Mouse (Mus musculus) kidney, postnatal 0 days (tissue): ENCODE measurements around the gene Prpf8. TPM values are rescaled to one million over a fixed set of nuclear protein-coding genes. Genes with fewer than 3 reads are reported as not detected.

ENCODE experiments used
- ATAC-seq: fragments of 200-750 bp; cut with Nextera tagmentation; replicated peaks from 2 replicates; pipeline ENCODE4 v1.8.0; 2017; ENCODE audit warnings: low read depth, moderate number of reproducible peaks, moderate TSS enrichment, moderate library complexity; ENCODE audit not compliant: low FRiP score
- DNase-seq: peaks from one replicate; pipeline ENCODE4 v3.0.0-alpha.2; 2016; ENCODE audit warnings: low spot score
- H3K27ac ChIP-seq: fragments of 300-500 bp; sonication (generic); 2 replicates; pipeline ENCODE4 v1.5.1; 2014; ENCODE audit warnings: mild to moderate bottlenecking
- H3K27me3 ChIP-seq: fragments of 300-500 bp; sonication (generic); 2 replicates; pipeline ENCODE4 v1.6.1; 2014; ENCODE audit warnings: low read length, mixed read lengths; ENCODE audit not compliant: insufficient read depth
- H3K36me3 ChIP-seq: fragments of 300-500 bp; sonication (generic); 2 replicates; pipeline ENCODE4 v1.6.1; 2014; ENCODE audit warnings: low read length, mixed read lengths; ENCODE audit not compliant: insufficient read depth
- H3K4me1 ChIP-seq: fragments of 300-500 bp; sonication (generic); replicated peaks from 2 replicates; pipeline ENCODE4 v1.6.1; 2014; ENCODE audit warnings: antibody characterized with exemption, low read length, mixed read lengths; ENCODE audit not compliant: insufficient read depth
- H3K4me2 ChIP-seq: fragments of 300-500 bp; sonication (generic); 2 replicates; pipeline ENCODE4 v1.6.1; 2014; ENCODE audit warnings: mild to moderate bottlenecking, low read length, moderate library complexity, mixed read lengths
- H3K4me3 ChIP-seq: fragments of 300-500 bp; sonication (generic); replicated peaks from 2 replicates; pipeline ENCODE4 v1.5.1; 2014; ENCODE audit warnings: low read depth, low read length
- H3K9ac ChIP-seq: fragments of 300-500 bp; sonication (generic); 2 replicates; pipeline ENCODE4 v1.6.1; 2014; ENCODE audit warnings: low read depth, low read length
- H3K9me3 ChIP-seq: fragments of 300-500 bp; sonication (generic); replicated peaks from 2 replicates; pipeline ENCODE4 v1.6.1; 2016; ENCODE audit warnings: low read length, inconsistent platforms, mixed read lengths
- CTCF ChIP-seq: IDR thresholded peaks from 2 replicates; pipeline ENCODE4 v1.5.1; 2016; ENCODE audit warnings: antibody characterized with exemption, low read depth, mild to moderate bottlenecking, moderate library complexity
- WGBS: fragments of 180-500 bp; shearing (Covaris S2); extraction: QIAGEN DNeasy Blood & Tissue Kit; methylation state at CpG from one replicate; pipeline ENCODE4 v1.1.7; 2014; 5-methylcytosine and 5-hydroxymethylcytosine counted together
- polyA plus RNA-seq: library from polyadenylated mRNA; unstranded; fragments of >200 nt; fragmentation: Nextera tagmentation; extraction: Ambion mirVana; gene quantifications from 2 replicates; pipeline ENCODE4 v1.2.1, GENCODE M21; 2015

Gene Prpf8
- polyA plus RNA-seq, 1 experiment from 2014 or later, result 36.6 TPM

DNA sequence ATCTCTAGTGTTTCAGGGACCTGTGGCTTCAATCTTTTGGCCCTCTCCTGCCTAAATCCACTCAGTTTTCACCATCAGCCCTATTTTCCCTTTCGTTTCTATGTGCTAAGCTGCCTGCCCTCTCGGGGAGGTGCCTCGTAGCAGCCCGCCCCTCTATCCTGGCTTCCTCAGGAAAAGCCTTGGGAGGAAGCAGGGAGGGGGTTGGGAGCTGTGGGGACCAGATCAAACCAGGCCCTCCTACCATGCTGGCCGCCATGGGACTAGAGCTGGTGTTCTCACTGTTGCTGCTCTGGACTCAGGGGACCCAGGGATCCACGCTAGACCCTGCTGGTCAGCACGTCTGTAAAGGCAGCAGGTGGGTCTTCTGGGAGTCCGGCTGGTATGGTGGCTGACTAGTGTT is 26.7 kb downstream of the Prpf8 start, which contains the start of gene Scarf1:
Gene Scarf1, plus strand, starts transcription at position 205 of the 400 bp plus-strand sequence.
- Histone ChIP-seq H3K4me3 (peak within 1 kb of the TSS; percentile 24), H3K27ac (peak within 1 kb of the TSS; percentile 31; the same call in 1 of the 2 replicates), H3K9me3 (no peaks in the 10 kb centered on the region), H3K36me3 (peaks cover 15% of the 10 kb centered on the region; the same call in 1 of the 2 replicates), H3K4me1 (peaks cover 11% of the 10 kb centered on the region), H3K9ac (peak within 1 kb of the TSS; percentile 28; the same call in 1 of the 2 replicates), H3K4me2 (peak within 1 kb of the TSS; percentile 45), H3K27me3 (no peaks in the 10 kb centered on the region)
- no peak for TF ChIP-seq CTCF
- DNase-seq (peak; percentile 75), ATAC-seq (no peak)
- WGBS, result 34% methylated on average over 8 of the region's 8 CpGs

- H3K4me3 ChIP-seq, result no peak overlapping the region
- WGBS, result 94% methylated on average over 25 of the region's 25 CpGs
- no peaks in the 10 kb centered on the region for H3K9me3 ChIP-seq
- H3K4me2 ChIP-seq, result no peak overlapping the region
- ATAC-seq, result no peak
- H3K36me3 ChIP-seq, result 0 out of 2 replicates have a peak, but pooled peaks cover 3% of the 10 kb centered on the region
- DNase-seq, result no peak
- no peaks in the 10 kb centered on the region for H3K4me1 ChIP-seq
- H3K9ac ChIP-seq, result no peak overlapping the region
- H3K27me3 ChIP-seq, result no peaks in the 10 kb centered on the region
- no peak for TF ChIP-seq CTCF
- no peak overlapping the region for H3K27ac ChIP-seq
These were observed 28.6 kb downstream of the Prpf8 start for GRCm38 (mm10) chr11:75515186-75515585.

DNA sequence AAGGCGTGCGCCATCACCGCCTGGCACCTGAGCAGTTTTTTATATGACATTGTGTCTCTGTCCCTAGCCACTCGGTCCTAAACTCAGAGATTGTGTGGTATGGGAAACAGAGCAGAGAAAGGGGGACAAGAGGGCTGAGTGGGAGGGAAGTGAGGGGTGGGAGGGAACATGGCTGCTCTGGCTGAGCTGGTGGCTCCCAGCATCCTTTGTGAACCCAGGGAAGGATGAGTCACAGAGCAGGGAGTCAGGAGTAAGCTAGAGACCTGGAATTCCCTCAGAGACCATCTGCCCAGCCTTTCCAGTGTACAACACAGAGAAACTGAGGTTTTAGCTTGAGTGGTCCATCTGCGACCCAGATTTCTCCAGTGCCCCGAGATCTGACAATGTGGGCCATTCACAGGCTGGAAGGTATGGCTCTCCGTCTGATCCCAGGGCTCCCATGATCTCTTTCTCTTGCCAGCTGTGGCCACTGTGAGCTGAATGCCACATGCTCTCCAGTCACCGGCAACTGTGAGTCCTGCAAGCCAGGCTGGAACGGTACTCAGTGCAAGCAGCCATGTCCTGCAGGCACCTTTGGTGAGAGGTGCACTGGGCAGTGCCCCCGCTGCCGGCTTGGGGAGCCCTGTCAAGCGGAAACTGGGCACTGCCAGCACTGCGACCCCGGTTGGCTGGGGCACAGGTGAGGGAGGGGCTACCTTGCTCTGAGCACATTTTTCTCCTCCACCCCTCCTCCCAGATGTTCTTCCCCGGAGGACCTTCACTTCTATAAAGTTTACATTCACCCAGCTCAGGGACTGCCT is 33.4 kb downstream of the Prpf8 start:
- WGBS, result 65% methylated on average over 15 of the region's 15 CpGs
- H3K4me2 ChIP-seq, result no peak overlapping the region
- H3K9ac ChIP-seq, result no peak overlapping the region
- H3K4me3 ChIP-seq, result no peak overlapping the region
- no peak for TF ChIP-seq CTCF
- 0 out of 2 replicates have a peak, but pooled peaks have one; percentile 27 for ATAC-seq
- H3K27ac ChIP-seq, result no peak overlapping the region
- no peaks in the 10 kb centered on the region for H3K4me1 ChIP-seq
- no peaks in the 10 kb centered on the region for H3K9me3 ChIP-seq
- H3K27me3 ChIP-seq, result no peaks in the 10 kb centered on the region
- 0 out of 2 replicates have a peak, but pooled peaks cover 3% of the 10 kb centered on the region for H3K36me3 ChIP-seq
- DNase-seq, result no peak

DNA sequence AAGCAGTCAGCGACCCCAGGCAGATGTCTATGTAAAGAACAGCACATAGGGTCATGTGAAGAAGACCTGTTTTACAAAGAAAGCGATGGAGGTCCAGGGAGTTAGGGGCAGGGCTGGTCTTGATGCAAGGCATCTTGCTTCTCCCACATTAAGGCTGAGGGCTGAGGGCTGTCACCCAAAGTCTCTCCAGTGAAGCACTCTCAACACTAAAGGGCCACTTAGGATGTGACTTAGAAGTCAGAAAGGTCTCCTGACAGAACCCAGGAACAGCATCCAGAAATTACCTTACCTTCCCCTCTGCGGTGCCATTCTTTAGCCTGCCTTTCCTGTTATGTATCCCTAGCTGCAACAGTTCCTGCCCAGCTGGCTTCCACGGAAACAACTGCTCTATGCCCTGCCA is 35.0 kb downstream of the Prpf8 start:
- DNase-seq, result no peak
- no peak for ATAC-seq

GRCm38 (mm10) chr11:75522793-75523192 is 36.2 kb downstream of the Prpf8 start:
- Histone ChIP-seq H3K4me1 (no peaks in the 10 kb centered on the region), H3K27me3 (no peaks in the 10 kb centered on the region), H3K27ac (no peak overlapping the region), H3K9ac (no peak overlapping the region), H3K4me2 (no peak overlapping the region), H3K36me3 (no peaks in the 10 kb centered on the region), H3K4me3 (no peak overlapping the region), H3K9me3 (no peaks in the 10 kb centered on the region)
- ATAC-seq, result no peak
- WGBS, result 85% methylated on average over 2 of the region's 2 CpGs
- DNase-seq, result no peak
- TF ChIP-seq CTCF, result no peak

More for the DNA sequence above, 35.0 kb downstream of the Prpf8 start:
- no peak overlapping the region for H3K4me2 ChIP-seq
- H3K27ac ChIP-seq, result no peak overlapping the region
- H3K27me3 ChIP-seq, result no peaks in the 10 kb centered on the region
- H3K4me3 ChIP-seq, result no peak overlapping the region
- no peak for TF ChIP-seq CTCF
- no peak overlapping the region for H3K9ac ChIP-seq
- WGBS, result 89% methylated on average over 4 of the region's 4 CpGs
- H3K36me3 ChIP-seq, result no peaks in the 10 kb centered on the region
- H3K4me1 ChIP-seq, result no peaks in the 10 kb centered on the region
- no peaks in the 10 kb centered on the region for H3K9me3 ChIP-seq

DNA sequence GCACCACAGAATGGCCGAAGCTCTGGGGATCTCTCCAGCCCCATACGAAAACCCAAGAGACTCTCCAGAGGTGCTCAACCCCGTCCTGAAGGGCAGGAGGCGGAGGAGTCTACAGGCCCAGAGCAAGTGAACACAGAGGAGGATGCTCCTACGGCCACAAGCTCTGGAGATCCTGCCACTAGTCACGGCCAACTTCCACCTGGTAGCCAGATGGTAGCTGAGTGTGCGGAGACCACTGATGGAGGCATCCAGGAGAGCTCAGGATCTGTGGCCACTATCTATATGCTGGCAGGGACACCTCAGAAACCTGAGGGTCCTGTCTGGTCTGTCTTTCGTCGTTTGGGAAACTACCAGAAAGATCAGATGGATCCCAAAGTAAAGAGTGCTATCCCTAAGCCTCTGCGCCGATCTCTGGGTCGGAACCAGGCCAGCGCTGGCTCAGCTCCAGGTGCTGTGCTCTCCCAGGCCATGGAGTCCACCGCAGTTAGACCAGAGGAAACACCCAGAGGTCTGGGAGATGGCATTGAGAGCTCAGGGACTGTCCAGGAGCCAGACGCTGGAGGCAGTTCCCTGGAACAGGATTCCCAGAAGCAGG is 39.0 kb downstream of the Prpf8 start:
- H3K4me3 ChIP-seq, result no peak overlapping the region
- TF ChIP-seq CTCF, result no peak
- no peak for DNase-seq
- no peak overlapping the region for H3K27ac ChIP-seq
- H3K27me3 ChIP-seq, result no peaks in the 10 kb centered on the region
- H3K9me3 ChIP-seq, result no peaks in the 10 kb centered on the region
- H3K4me2 ChIP-seq, result no peak overlapping the region
- no peaks in the 10 kb centered on the region for H3K36me3 ChIP-seq
- H3K4me1 ChIP-seq, result no peaks in the 10 kb centered on the region
- no peak overlapping the region for H3K9ac ChIP-seq
- 88% methylated on average over 15 of the region's 15 CpGs for WGBS
- no peak for ATAC-seq
